Mouse (Mus musculus): ENCODE measurements around the gene Cap2.

Gene Cap2

DNA sequence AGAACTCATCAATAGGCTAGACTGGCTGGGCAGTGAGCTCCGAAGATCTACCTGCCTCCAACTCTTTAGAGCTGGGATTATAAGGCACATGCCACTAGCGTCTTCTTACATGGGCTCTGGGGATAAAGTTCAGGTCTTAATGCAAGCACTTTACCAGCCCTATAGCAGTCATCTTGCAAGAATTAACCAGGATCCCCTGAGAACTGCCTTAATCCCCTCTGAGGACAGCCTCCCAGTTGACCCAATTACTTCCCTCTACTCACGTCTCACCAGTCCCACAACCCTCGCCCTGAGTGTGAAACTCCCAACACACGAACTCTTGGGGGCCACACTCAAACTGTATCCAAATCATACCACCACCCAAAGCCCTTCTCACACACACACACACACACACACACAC, 64.3 kb downstream of the Cap2 start:
- no peak for DNase-seq (ENCODE audit: low spot score)

DNA sequence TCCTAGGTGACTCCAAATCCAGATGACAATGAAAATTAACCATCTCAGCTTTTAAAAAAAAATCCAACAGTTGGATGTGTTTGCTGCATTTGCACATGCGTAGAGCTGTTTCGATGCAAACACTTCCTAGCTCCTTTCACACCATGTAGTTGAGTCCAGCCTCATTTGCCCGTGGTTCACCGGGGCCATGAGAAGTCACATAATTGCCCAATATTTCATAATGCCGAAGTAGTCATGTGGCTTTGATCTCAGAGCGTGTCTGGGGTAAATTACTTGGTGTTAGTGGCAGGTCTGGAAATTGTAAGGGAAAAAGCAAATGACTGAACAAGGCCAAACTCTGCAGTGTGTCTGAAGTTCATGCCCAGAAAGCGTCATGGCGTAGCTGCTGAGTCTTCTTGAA, 67.8 kb downstream of the Cap2 start:
- DNase-seq (ENCODE audit: low spot score), result no peak

DNA sequence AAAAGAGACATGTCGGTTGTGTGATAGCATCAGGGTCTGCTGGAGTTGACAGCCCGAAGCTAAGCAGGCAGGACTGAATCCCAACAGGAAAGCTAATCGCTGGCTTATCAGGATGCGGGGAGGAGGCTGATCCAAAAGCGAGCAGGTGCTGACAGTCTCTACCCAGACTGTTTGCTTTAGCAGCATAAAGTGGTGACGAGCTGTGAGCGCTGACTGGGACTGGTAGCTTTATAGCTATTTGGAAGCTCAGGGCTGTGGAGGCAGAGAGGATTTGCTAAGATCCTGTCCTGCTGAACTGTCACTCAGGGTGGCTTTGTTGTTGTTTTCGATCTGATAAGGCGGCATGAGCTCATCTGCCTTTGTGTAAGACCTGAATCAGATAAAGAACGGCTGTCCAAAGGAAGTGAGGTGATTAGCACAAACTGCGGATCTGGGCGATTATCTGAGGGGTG, 69.5 kb downstream of the Cap2 start:
- no peak for DNase-seq (ENCODE audit: low spot score)

DNA sequence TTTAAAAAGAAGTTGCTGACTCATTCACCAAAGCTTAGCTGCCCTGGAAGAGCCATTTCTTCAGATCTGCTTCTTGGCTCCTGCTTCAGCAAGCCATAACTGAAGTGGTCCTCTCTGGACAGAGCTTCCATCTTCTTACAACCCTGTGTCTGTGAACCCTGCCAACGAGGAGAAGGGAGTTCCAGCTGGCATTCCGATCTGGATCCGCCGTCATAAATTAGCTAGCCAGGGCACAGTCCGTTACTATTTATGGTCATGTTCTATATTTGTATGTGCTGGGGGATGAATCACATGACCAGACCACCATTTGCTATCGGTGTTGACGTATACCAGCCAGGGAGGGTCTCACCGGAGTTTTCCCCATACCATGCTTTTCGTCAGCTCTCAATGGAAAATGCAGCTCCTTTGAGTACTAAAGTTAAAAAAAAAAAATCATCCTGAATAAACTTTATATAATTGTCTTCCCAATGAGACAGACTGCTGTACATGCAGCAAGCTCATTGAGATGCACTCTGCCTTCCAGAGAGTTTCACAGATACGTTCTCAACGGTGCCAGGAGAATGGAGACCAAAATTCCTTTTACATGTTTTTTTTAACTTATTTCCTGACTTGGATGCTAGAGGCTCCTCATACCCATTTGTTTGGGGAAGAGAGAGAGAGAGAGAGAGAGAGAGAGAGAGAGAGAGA, 70.5 kb downstream of the Cap2 start:
- no peak for DNase-seq (ENCODE audit: low spot score)

DNA sequence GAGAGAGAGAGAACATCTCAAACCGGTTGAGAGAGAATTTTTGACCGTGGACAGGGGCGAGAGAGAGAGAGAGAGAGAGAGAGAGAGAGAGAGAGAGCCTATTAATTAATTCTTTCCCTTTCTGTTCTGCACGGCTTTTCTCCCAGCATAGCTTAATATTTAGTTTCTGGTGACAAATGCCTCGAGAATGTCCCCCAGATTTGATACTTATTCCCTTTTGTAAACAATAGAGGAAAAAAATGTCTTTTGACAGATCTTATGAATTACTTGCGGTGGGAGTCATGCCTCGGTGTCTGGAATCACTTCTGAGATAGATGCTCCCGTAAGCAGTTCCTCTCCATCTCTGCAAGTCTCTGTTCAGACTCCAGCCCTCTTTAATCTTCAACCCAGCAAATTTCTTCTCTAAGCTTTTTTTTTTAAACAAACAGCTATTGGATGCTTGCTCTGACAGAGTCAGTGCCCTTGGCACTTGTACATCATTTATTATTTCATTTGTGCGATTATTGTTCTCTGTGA, 71.1 kb downstream of the Cap2 start:
- no peak for DNase-seq (ENCODE audit: low spot score)

DNA sequence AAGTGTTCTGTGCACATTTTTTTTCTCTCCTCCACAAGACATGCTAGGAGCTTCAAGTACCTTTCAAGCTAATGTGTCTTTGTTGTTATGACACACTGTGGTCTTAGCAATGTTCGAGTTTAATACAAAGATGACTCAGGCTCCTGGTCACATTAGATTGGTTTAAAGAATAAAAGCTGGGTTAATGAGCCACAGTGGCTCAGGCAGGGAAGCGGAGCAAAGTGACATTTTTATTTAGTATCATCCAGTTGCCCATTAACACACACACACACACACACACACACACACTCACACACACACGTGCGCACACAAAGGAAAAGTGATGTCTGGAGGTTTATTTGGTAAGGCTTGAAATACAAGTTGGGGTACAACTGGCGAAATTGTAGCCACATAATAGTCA, 72.6 kb downstream of the Cap2 start:
- no peak for DNase-seq (ENCODE audit: low spot score)

DNA sequence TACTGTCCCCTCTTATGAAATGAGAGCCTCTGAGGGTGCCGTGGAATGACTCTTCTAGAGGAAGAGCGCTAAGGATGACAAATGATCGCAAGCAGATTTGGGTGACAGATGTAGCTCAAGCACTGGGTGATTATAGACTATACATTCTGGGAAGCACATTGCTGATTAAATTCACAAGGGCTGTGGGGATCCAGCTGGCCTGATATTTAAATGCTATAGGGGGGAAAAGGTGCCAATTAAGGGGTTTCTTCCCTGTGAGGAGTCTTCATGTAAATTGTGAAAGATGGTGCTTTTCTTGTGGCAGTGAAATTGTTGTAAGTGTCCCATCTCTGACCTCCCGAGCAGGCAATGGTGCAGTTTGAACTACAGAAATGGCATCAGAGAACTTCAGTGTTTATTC, 73.1 kb downstream of the Cap2 start:
- DNase-seq (ENCODE audit: low spot score), result no peak

DNA sequence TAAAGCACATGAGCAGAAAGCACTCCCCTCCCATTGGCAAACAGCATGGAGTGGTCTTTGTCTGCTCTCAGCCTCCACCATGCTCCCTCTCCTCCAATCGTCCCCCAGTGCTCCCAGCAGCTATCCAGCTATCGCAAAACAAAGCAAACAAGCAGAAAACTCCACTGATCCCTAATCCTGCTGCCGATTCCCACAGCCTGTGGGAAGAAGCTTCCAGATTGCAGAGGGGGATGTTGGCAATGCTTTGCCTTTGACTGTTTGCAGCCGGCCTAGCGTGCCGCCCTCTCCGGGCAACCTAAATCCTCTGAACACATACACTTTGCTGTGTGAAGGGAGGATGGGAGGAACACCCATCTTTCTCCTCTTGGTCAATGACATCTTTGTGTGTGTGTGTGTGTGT, 83.2 kb downstream of the Cap2 start:
- no peak for DNase-seq (ENCODE audit: low spot score)

DNA sequence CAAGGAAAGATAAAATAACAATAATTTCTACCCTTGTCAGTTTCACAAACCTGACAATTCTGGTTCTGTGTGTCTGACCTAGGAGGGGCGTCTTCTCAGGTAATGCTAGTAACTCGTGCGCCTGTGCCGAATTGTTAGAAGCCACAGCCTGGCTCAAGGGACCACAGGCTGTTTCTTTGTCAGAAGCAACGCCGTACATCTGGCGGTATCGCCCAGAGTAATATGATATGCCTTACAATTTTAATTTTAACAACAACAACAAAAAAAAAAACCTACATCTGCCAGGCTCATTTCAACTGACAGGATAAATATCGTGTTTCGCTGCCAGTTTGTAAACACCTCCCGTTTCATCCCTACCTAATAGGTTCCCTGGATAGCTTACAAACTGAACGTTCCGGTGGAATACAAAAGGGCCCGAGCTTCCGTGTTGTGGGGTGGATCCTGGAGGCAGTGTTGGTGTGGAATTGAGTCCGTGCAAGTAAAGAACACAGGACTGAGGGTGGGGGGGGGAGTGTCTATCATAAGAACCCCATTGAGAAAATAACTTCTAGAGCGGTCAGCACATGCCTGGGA, 86.2 kb downstream of the Cap2 start:
- DNase-seq (ENCODE audit: low spot score), result no peak

DNA sequence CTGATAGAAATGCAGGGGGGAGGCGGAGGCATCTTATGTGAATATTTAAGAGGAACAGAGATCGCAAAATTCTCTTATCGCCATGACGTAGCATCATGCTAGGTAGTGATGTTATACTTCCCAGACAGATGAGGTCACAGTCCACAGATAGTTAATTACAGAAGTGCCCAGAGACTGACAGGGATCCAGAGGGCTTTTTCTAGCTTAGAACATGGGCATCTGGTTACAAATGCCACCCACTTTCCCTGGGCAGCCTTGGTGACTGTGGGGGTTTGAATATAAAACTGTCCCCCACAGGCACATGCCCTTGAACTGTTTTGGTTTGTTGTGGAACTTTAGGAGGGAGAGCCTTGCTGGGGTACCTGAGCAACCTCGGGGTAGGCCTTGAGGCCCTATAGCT, 87.0 kb downstream of the Cap2 start:
- no peak for DNase-seq (ENCODE audit: low spot score)

DNA sequence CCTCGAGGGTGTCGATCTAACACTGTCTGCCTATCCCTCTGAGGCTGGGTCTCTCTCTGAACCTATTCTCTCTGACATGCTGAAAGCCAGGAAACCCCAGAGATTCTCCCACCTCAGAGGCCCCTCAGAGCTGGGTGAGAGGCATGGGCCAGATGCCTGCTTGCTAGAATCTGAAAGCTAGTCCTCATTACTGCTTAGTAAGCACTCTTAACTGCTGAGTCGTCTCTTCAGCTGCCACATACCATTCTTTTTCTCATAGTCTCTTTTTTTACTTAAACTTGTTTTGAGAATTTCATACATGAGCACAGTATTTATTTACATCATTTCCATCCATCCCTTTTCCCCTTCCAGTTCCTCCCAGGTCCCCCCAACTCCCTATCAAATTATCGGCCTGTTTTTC, 89.2 kb downstream of the Cap2 start:
- DNase-seq (ENCODE audit: low spot score), result no peak

DNA sequence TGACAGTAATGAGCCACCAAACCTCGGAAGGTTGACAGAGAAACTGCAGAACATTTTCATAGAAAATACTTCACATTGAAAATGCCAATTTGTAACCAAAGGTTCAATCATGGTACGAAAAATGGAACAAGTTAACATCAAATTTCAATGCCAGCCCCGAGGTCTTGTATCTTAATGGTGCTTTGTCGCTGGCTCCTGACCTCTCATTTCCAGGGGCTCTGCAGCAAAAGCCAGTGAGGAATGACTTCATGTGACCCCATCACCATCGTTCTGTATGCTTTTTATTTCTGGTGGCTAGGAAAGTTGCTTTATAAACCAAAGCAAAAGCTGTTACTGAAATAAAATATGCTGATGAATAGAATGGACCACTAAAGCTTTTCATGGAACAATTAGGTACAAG, 99.0 kb downstream of the Cap2 start:
- no peak for DNase-seq (ENCODE audit: low spot score)

DNA sequence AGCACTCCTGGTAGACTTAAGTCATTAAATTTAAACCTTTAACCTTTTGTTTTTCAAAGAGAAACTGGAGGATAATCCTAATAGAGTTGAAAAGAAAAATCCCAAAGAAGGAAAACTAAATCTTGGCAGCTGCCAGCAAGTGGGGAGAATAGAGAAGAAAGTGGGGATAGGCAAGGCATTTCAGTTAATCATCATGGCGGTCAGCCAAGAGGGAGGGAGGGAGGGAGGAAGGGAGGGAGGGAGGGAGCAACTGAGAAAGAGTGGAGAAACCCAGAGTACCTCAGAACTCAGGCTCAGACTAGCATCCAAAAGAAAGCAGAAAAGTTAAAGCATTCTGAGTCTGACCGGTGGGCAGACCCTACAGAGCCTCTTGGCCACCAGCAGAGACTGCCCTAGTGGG, 99.7 kb downstream of the Cap2 start:
- no peak for DNase-seq (ENCODE audit: low spot score)

DNA sequence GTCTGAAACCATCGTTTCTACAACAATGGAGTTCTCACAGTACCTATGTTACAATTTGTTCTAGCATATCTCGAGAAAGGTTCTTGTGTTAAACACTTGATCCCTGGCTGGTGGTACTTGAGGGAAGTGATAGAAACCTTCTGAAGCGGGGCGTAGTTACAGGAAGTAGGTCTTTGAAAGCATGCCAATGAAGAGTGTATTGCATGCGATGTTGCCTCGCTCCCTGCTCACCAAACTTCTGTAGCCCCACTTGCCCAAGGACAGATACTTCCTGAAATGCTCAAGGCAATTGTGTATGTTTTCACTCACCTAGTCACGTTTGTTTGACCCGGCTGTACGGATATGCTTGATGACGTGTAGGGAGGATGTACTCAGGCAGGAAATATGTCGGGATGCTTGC, 101.0 kb downstream of the Cap2 start:
- no peak for DNase-seq (ENCODE audit: low spot score)

DNA sequence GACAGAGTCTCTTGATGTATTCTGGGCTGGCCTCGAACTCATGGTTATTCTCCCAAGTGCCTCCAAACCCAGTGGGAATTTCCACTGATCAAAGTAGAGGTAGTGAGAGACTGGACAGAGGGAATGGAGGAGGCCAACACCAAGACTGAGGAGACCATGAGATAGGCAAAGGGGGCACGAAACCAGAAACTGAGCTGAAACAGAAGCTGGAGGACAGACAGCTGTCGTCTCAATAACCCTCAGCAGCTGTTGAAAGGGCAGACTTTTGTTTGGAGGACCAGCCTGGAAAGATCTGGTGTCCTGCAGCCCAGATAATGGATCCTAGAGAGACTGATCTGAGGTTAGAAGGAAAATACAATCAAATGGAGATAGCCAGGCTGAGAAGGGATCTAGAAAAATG, 109.4 kb downstream of the Cap2 start:
- no peak for DNase-seq (ENCODE audit: low spot score)

DNA sequence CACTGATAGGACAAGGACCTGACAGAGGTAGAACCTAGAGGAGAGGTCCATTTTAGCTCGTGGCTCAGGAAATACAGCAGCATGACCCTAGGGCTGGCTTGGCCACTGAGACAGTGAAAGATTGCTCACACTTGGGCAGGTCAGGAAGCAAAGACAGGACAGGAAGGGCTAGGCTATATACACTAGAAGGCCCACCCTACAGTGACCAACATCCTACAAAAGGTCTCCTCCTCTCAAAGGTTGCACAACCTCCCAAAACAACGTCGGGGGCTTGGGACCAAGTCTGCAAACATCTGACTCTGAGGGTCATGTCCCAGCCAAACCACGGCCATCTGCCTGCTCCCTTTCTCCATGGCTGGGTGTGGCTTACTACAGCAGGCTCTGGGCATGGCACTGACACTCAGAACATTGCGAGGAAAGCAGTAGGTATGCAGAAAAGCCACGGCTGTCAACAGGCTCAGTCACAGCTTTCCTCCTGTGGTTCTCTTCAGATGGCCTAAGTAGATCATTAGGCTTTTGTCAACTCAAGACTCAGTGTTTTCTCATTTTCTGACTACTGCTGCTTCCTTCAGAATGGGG, 112.1 kb downstream of the Cap2 start:
- DNase-seq (ENCODE audit: low spot score), result no peak

DNA sequence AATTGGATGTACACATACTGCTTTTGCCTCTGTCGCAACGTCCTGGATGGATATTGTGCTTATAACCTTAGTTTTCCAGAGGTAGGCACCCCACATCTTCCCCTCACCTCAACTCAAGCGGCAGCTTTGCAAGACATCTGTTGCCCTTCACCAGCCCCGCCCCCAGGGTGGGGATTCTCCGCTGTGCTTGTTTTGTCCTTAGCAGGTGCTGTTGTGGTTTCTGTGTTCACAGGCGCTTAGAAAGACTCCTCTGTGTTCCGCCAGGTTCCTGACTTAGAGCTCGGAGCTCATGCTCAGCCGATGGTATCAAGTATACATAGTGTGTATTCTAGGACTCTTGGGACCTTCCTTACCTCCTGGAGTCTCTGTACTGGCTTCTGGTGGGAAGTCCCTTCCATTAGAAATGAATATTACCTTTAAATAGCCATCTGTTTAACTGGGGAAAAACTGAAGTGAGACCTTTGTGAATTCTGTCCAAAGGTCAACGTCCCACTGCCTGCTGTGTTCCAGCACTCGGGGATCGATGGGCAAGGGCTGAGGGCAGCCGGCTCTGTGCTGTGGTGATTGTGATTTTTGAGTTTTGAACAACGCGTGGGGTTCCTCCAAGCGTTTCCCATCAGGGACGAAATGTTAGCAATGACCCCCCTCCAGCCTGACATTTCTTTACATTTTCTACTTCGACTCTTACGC, 115.2 kb downstream of the Cap2 start:
- no peak for DNase-seq (ENCODE audit: low spot score)

DNA sequence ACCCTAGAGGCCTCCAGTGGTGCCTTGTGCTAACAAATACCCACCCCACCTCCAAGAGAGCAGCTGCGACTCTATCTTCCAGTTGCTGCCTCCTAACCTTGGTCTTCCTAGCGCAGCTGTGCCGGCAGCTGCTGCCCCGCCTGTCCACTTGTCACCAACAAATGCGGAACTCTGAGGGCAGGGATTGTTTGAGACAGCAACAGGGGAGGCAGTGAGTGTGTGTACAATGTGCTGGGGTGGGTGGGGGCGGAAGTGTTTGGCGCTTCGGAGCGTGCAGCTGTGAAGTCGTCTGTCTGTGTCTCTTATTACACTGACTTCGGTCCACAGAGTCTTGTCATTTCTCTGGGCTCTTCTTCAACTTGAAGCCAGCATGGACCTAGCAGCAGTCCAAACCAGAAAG, 118.0 kb downstream of the Cap2 start:
- no peak for DNase-seq (ENCODE audit: low spot score)

DNA sequence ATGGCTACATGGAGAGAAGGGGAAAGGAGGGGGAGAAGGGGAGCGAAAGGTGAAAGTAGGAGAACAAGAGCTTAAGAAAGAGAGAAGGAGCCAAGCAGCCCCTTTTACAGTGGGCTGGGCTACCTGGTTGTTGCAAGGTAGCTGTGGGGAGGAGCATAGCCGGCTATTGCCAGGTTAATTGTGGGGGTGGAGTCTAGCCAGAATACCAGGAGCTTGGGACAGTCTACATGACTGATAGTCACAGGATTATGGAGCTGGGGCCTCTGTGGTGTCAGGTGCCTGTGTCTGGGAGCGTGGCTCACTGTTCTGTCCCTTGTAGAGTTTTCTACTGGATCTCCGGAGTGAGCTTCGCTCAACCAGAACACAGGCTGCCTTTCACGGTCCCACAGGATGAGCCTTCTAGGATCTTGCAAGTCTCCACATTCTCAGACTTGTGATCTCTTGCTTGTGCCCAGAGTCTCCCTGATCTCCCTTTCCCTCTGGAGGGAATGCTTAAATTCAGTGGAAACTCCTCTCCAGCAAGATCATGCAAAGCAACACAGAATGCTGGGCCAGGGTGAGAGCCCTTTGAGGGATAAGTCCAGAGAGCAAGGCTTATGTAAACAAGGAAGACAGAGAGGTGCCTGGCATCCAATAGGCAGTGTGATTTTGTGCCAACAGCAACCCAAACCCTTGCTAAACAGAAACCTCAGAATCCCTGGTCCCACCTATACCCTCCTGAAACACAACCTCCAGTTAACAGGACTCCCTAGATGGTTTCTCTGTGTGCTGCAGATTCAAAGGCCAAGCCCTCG, 119.5 kb downstream of the Cap2 start:
- DNase-seq (ENCODE audit: low spot score), result no peak

DNA sequence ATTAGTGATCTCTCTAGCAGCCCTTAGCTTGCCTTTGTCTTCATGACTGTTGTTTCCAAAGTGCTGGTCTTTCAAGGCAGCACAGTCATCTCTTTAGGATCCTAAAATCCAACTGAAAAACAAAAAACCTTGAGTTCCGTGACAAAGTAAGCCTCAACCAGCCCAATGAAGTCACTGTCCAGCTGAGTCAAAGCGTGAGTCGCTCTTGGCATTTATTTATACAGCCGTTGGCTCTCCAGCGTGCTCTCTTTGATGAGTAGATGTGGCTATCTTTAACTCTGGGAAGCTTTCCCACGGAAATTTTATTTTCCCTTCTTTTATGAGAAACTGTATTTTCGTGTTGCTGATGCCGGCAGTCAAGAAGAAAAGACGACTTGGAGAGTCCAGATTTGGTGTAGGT, 125.0 kb downstream of the Cap2 start:
- no peak for DNase-seq (ENCODE audit: low spot score)

DNA sequence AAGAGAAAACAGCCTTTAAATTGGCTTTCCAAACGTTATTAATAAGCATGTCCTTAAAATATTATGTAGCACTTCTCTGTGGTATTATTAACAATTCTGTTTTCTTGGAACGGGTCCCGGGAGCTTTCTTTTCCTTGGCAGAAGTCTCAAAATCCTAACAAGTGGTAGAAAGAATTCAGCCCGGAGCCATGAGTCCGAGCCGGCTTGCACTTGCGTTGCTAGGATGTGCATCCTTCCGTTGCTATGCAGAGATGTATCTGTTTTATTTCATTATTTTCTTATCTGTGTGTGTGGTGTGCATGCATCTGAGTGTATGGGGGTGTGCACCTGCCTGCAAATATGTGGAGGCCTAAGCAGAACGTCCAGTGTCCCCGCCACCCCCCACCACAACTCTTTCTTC, 126.2 kb downstream of the Cap2 start:
- no peak for DNase-seq (ENCODE audit: low spot score)

DNA sequence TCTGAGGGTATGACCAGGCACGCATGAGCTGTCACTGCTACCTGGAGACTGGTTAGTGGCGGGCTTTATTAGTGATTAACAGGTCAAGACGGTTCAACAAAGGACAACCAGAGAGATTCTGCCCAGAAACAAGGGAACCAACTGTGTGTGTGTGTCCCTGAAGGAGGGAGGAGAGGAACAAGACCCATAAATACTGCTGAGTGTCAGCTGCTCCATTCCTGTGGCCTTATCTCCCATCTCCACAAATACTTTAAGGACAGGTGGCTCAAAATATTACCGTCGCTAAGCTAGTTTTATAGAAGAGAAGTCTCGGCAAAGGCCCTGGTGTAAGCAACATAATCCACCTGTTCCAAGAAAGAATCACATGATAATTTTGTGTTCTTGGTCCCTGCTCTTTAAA, 127.7 kb downstream of the Cap2 start:
- DNase-seq (ENCODE audit: low spot score), result no peak
